11 mouse cellular contexts compared by ENCODE assay signal in the genomic region with DNA sequence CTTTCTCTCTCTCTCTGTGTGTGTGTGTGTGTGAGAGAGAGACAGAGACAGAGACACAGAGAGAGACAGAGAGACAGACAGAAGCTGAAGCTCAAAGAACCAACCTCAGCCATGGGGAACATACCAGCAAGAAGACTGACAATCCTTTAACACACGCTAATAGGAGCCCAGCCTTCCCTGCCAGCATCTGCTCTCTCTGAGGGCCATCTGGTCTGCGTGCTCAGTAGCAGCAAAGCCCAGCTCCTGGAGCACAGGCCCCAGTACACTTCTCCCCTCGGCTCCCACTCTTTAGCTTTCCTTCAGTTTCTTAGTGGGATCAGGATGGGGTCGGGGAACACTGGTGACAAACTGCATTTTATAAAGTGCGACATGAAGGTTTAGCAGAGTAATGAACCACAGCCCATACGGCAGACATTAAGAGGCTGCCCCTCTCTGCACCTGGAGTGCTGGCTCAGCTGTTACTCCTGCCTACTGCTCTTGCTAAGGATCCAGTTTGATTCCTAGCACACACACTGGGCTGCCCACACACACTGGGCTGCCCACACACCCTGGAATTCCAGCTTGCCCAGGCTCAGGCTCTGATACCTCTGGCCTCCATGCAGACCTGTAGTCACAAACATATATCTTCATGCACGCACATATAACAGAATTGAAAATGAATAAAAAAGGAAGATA. TPM values are rescaled to one million over a fixed set of nuclear protein-coding genes. Genes with fewer than 3 reads are reported as not detected.
DNase-seq lines count a peak whose midpoint lies in the region; ATAC-seq and TF ChIP-seq lines count a peak whose summit lies in the region.
"Had no signal": no experiment of that assay in that cellular context is flagged by ENCODE, and none has a peak within 500 bp of the region (broad histone marks: within the 10 kb centered on the region; RNA-seq: fewer than 3 reads in every experiment).

No protein-coding gene starts in this region.

- H3K27ac ChIP-seq in forebrain, embryonic 12.5 days: peak overlapping the region; percentile 59; the same call in 1 of the 2 replicates
- H3K27ac ChIP-seq in forebrain, embryonic 11.5 days (ENCODE audit: low read depth, low read length): no peak overlapping the region
- H3K27ac ChIP-seq in neural tube, embryonic 11.5 days (ENCODE audit: low read depth, low read length): no peak overlapping the region
- H3K27ac ChIP-seq in neural tube, embryonic 15.5 days (replicated peaks): no peak overlapping the region
- peak overlapping the region; percentile 58 for H3K27ac ChIP-seq in layer of hippocampus, adult 2 months
- H3K27ac ChIP-seq: stomach, embryonic 15.5 days had no signal

- H3K4me2 ChIP-seq in forebrain, embryonic 12.5 days: no peak overlapping the region
- no peak overlapping the region for H3K4me2 ChIP-seq in forebrain, embryonic 11.5 days (ENCODE audit: low read depth, low read length, severe bottlenecking)
- H3K4me2 ChIP-seq in neural tube, embryonic 11.5 days (ENCODE audit: low read depth): no peak overlapping the region
- no peak overlapping the region for H3K4me2 ChIP-seq in neural tube, embryonic 15.5 days
- H3K4me2 ChIP-seq: stomach, embryonic 15.5 days had no signal

- ATAC-seq in forebrain, embryonic 12.5 days (ENCODE audit: low FRiP score): no peak
- ATAC-seq in forebrain, embryonic 11.5 days (replicated peaks; ENCODE audit: low FRiP score): no peak
- no peak for ATAC-seq in neural tube, embryonic 11.5 days (ENCODE audit: insufficient read depth, low FRiP score, low TSS enrichment)
- ATAC-seq in neural tube, embryonic 15.5 days (ENCODE audit: low FRiP score): no peak
- ATAC-seq in megakaryocyte-erythroid progenitor cell, adult 5-6 weeks (replicated peaks; ENCODE audit: low FRiP score, low TSS enrichment, poor library complexity, severe bottlenecking): no peak
- ATAC-seq: activated CD4-positive, CD25-positive, alpha-beta regulatory T cell, adult 4 months had no signal

- WGBS in forebrain, embryonic 12.5 days: 73% methylated on average over 7 of the region's 7 CpGs
- WGBS in forebrain, embryonic 11.5 days: 71% methylated on average over 7 of the region's 7 CpGs
- 67% methylated on average over 7 of the region's 7 CpGs for WGBS in neural tube, embryonic 11.5 days
- whole genome bisulfite sequencing in neural tube, embryonic 15.5 days: 55% methylated on average over 7 of the region's 7 CpGs

- H3K27me3 ChIP-seq in forebrain, embryonic 12.5 days: no peaks in the 10 kb centered on the region
- no peaks in the 10 kb centered on the region for H3K27me3 ChIP-seq in forebrain, embryonic 11.5 days (ENCODE audit: control insufficient read depth, insufficient read depth, low read length)
- no peaks in the 10 kb centered on the region for H3K27me3 ChIP-seq in neural tube, embryonic 11.5 days (ENCODE audit: control insufficient read depth, insufficient read depth, low read length)
- no peaks in the 10 kb centered on the region for H3K27me3 ChIP-seq in neural tube, embryonic 15.5 days (replicated peaks)
- H3K27me3 ChIP-seq: stomach, embryonic 15.5 days had no signal

- TF ChIP-seq CTCF in layer of hippocampus, adult 2 months (conservative IDR thresholded peaks at IDR 0.05): no peak

- no peak overlapping the region for H3K4me3 ChIP-seq in forebrain, embryonic 12.5 days (replicated peaks)
- H3K4me3 ChIP-seq in forebrain, embryonic 11.5 days (ENCODE audit: low read depth, low read length): no peak overlapping the region
- H3K4me3 ChIP-seq in neural tube, embryonic 11.5 days (ENCODE audit: low read depth, low read length): no peak overlapping the region
- H3K4me3 ChIP-seq in neural tube, embryonic 15.5 days (replicated peaks): no peak overlapping the region
- no peak overlapping the region for H3K4me3 ChIP-seq in layer of hippocampus, adult 2 months
- H3K4me3 ChIP-seq: megakaryocyte, embryonic 14.5 days; stomach, embryonic 15.5 days had no signal

- DNase-seq in forebrain, embryonic 11.5 days (ENCODE audit: low spot score): no peak
- DNase-seq in neural tube, embryonic 11.5 days (ENCODE audit: low spot score): peak; percentile 21
- DNase-seq in layer of hippocampus, adult 2 months (ENCODE audit: low spot score in 2 of 2): peak; percentile 59 to 61
- DNase-seq in right cerebral cortex, postnatal 25 days: peak; percentile 30
- no peak for DNase-seq in ovary, postnatal 36 days (ENCODE audit: low spot score)

- peaks cover 2% of the 10 kb centered on the region for H3K4me1 ChIP-seq in forebrain, embryonic 12.5 days
- no peaks in the 10 kb centered on the region for H3K4me1 ChIP-seq in forebrain, embryonic 11.5 days (replicated peaks; ENCODE audit: control insufficient read depth, insufficient read depth, low read length)
- no peaks in the 10 kb centered on the region for H3K4me1 ChIP-seq in neural tube, embryonic 11.5 days (ENCODE audit: control insufficient read depth, insufficient read depth, low read length)
- H3K4me1 ChIP-seq in neural tube, embryonic 15.5 days: peaks cover under 1% of the 10 kb centered on the region; the same call in 1 of the 2 replicates
- H3K4me1 ChIP-seq: stomach, embryonic 15.5 days had no signal

- H3K9me3 ChIP-seq in forebrain, embryonic 12.5 days: no peaks in the 10 kb centered on the region
- H3K9me3 ChIP-seq in forebrain, embryonic 11.5 days (ENCODE audit: control insufficient read depth, low read length): no peaks in the 10 kb centered on the region
- H3K9me3 ChIP-seq in neural tube, embryonic 11.5 days (ENCODE audit: control insufficient read depth, low read length): no peaks in the 10 kb centered on the region
- no peaks in the 10 kb centered on the region for H3K9me3 ChIP-seq in neural tube, embryonic 15.5 days (replicated peaks)
- H3K9me3 ChIP-seq: megakaryocyte, embryonic 14.5 days; stomach, embryonic 15.5 days had no signal

- H3K9ac ChIP-seq in forebrain, embryonic 12.5 days: no peak overlapping the region
- H3K9ac ChIP-seq in forebrain, embryonic 11.5 days (ENCODE audit: low read length): no peak overlapping the region
- H3K9ac ChIP-seq in neural tube, embryonic 11.5 days (ENCODE audit: low read length): no peak overlapping the region
- H3K9ac ChIP-seq in neural tube, embryonic 15.5 days (replicated peaks): no peak overlapping the region
- H3K9ac ChIP-seq: stomach, embryonic 15.5 days had no signal

- no peaks in the 10 kb centered on the region for H3K36me3 ChIP-seq in forebrain, embryonic 12.5 days (replicated peaks)
- no peaks in the 10 kb centered on the region for H3K36me3 ChIP-seq in forebrain, embryonic 11.5 days (ENCODE audit: control insufficient read depth, insufficient read depth, low read length)
- H3K36me3 ChIP-seq in neural tube, embryonic 11.5 days (ENCODE audit: control insufficient read depth, insufficient read depth, low read length): no peaks in the 10 kb centered on the region
- no peaks in the 10 kb centered on the region for H3K36me3 ChIP-seq in neural tube, embryonic 15.5 days
- H3K36me3 ChIP-seq: stomach, embryonic 15.5 days had no signal

RNA-seq across cellular contexts. Expression of a gene that starts 1.2 kb away (rescaled TPM):
- 0.27 and 0.31 TPM in 2 replicates for polyA plus RNA-seq in forebrain, embryonic 12.5 days (2016; fragmentation: Nextera tagmentation; extraction: Ambion mirVana)
- 0.15 and 0.25 TPM in 2 replicates for polyA plus RNA-seq in forebrain, embryonic 11.5 days (2014; fragmentation: Nextera tagmentation; extraction: Ambion mirVana)
- 0.09 and 0.16 TPM in 2 replicates for polyA plus RNA-seq in neural tube, embryonic 11.5 days (2014; fragmentation: Nextera tagmentation; extraction: Ambion mirVana)
- polyA plus RNA-seq in neural tube, embryonic 15.5 days (2015; fragmentation: Nextera tagmentation; extraction: Ambion mirVana): 0.28 and 0.31 TPM in 2 replicates
- total RNA-seq in layer of hippocampus, adult 2 months (2021): under 1 TPM; 0.27 to 0.28 TPM
- not detected in 2 replicates for total RNA-seq in megakaryocyte-erythroid progenitor cell, adult 5-6 weeks (2014; fragmentation: Nextera tagmentation)
- total RNA-seq in megakaryocyte-erythroid progenitor cell, adult 5-6 weeks (2017): 0.19 TPM in 1 of 2 replicates, not detected in the other

RNA-seq across cellular contexts. Expression of a gene that starts 5.5 kb away (rescaled TPM):
- 5.9 and 6.0 TPM in 2 replicates for polyA plus RNA-seq in forebrain, embryonic 12.5 days (2016; fragmentation: Nextera tagmentation; extraction: Ambion mirVana)
- 5.3 and 7.1 TPM in 2 replicates for polyA plus RNA-seq in forebrain, embryonic 11.5 days (2014; fragmentation: Nextera tagmentation; extraction: Ambion mirVana)
- polyA plus RNA-seq in neural tube, embryonic 11.5 days (2014; fragmentation: Nextera tagmentation; extraction: Ambion mirVana): 5.4 and 5.8 TPM in 2 replicates
- 6.6 and 8.1 TPM in 2 replicates for polyA plus RNA-seq in neural tube, embryonic 15.5 days (2015; fragmentation: Nextera tagmentation; extraction: Ambion mirVana)
- 10 to 100 TPM; 19.0 to 22.8 TPM for total RNA-seq in layer of hippocampus, adult 2 months (2021)
- total RNA-seq in megakaryocyte-erythroid progenitor cell, adult 5-6 weeks (2014; fragmentation: Nextera tagmentation): 13.5 and 21.5 TPM in 2 replicates
- 17.7 and 33.8 TPM in 2 replicates for total RNA-seq in megakaryocyte-erythroid progenitor cell, adult 5-6 weeks (2017)

Comparison
In these comparisons a context has a peak if more than half of its experiments do, and no peak if none do; other contexts are left out.
1. H3K27ac ChIP-seq: peak in forebrain, embryonic 12.5 days (single experiment) and layer of hippocampus, adult 2 months (single experiment); none in forebrain, embryonic 11.5 days (single experiment), neural tube, embryonic 11.5 days (single experiment) and neural tube, embryonic 15.5 days (single experiment).
2. DNase-seq: peak in neural tube, embryonic 11.5 days (single experiment), layer of hippocampus, adult 2 months (2 of 2) and right cerebral cortex, postnatal 25 days (single experiment); none in forebrain, embryonic 11.5 days (single experiment) and ovary, postnatal 36 days (single experiment).